Mouse (Mus musculus) MEL (cell line): ENCODE data around the gene Taar1. TPM values are rescaled to one million over a fixed set of nuclear protein-coding genes. Genes with fewer than 3 reads are reported as not detected.

Source experiments
- DNase-seq: peaks from one replicate; pipeline ENCODE4 v3.0.0; 2011; ENCODE audit warnings: low read depth, low spot score
- H3K27ac ChIP-seq: 2 replicates; pipeline ENCODE4 v1.5.1; 2012; ENCODE audit warnings: low read depth, mild to moderate bottlenecking, control low read depth, low read length, moderate library complexity; ENCODE audit not compliant: control insufficient read depth
- H3K27me3 ChIP-seq, 2 experiments: fragments of 150-350 bp in 1 of 2; sonication (generic) in 1 of 2; 2 replicates each; pipeline ENCODE4 v1.6.1; 2012; ENCODE audit warnings: low read length in 2 of 2, mild to moderate bottlenecking in 2 of 2, improper control_type of control experiment in 1 of 2, moderate library complexity in 1 of 2; ENCODE audit not compliant: insufficient read depth in 2 of 2, control insufficient read depth in 1 of 2
- H3K36me3 ChIP-seq, 2 experiments: 2 replicates each; pipeline ENCODE4 v1.6.1; 2012 to 2014; ENCODE audit warnings: low read length in 2 of 2, improper control_type of control experiment in 1 of 2, inconsistent platforms in 1 of 2, mild to moderate bottlenecking in 1 of 2; ENCODE audit not compliant: insufficient read depth in 2 of 2, control insufficient read depth in 1 of 2
- H3K4me1 ChIP-seq, 2 experiments: fragments of 150-350 bp in 1 of 2; sonication (generic) in 1 of 2; 2 replicates each; pipeline ENCODE4 v1.6.1; 2012; ENCODE audit warnings: low read length in 2 of 2, improper control_type of control experiment in 1 of 2, mild to moderate bottlenecking in 1 of 2; ENCODE audit not compliant: insufficient read depth in 2 of 2, control insufficient read depth in 1 of 2
- H3K4me3 ChIP-seq, 2 experiments: fragments of 150-350 bp in 1 of 2; sonication (generic) in 1 of 2; 2 replicates each; pipeline ENCODE4 v1.5.1; 2012; ENCODE audit warnings: low read depth in 2 of 2, low read length in 2 of 2, mild to moderate bottlenecking in 2 of 2, moderate library complexity in 2 of 2, control low read depth in 1 of 2, improper control_type of control experiment in 1 of 2; ENCODE audit not compliant: control insufficient read depth in 1 of 2, insufficient read depth in 1 of 2
- H3K79me2 ChIP-seq: 2 replicates; pipeline ENCODE4 v1.6.1; 2012; ENCODE audit warnings: mild to moderate bottlenecking, low read length, moderate library complexity; ENCODE audit not compliant: control insufficient read depth, poor library complexity, insufficient read depth
- H3K9ac ChIP-seq: 2 replicates; pipeline ENCODE4 v1.6.1; 2012; ENCODE audit warnings: low read depth, mild to moderate bottlenecking, control low read depth, low read length, moderate library complexity; ENCODE audit not compliant: control insufficient read depth, poor library complexity, severe bottlenecking
- H3K9me3 ChIP-seq: fragments of 150-350 bp; sonication (generic); replicated peaks from 2 replicates; pipeline ENCODE4 v1.6.1; 2012; ENCODE audit warnings: mild to moderate bottlenecking, low read length, improper control_type of control experiment, moderate library complexity; ENCODE audit not compliant: insufficient read depth
- CHD2 ChIP-seq: IDR thresholded peaks from 2 replicates; pipeline ENCODE4 v1.6.1; 2011; ENCODE audit warnings: low read length, improper control_type of control experiment
- CTCF ChIP-seq, 3 experiments: IDR thresholded peaks in 2 of 3; conservative IDR thresholded peaks in 1 of 3; 2 replicates each; pipeline ENCODE4 v1.5.1; 2011 to 2012; ENCODE audit warnings: low read length in 3 of 3, low read depth in 2 of 3, mild to moderate bottlenecking in 2 of 3, improper control_type of control experiment in 1 of 3, inconsistent platforms in 1 of 3, mixed read lengths in 1 of 3, moderate library complexity in 1 of 3; ENCODE audit not compliant: control insufficient read depth in 1 of 3, insufficient read depth in 1 of 3, poor library complexity in 1 of 3, severe bottlenecking in 1 of 3
- E2F4 ChIP-seq: IDR thresholded peaks from 2 replicates; pipeline ENCODE4 v1.6.1; 2011; ENCODE audit warnings: low read depth, low read length, improper control_type of control experiment, borderline replicate concordance
- EP300 ChIP-seq, 2 experiments: IDR thresholded peaks; 2 replicates each; pipeline ENCODE4 v1.6.1; 2011; ENCODE audit warnings: improper control_type of control experiment in 2 of 2, low read length in 2 of 2, low read depth in 1 of 2, mild to moderate bottlenecking in 1 of 2
- GATA1 ChIP-seq: IDR thresholded peaks from 2 replicates; pipeline ENCODE4 v1.6.1; 2011; ENCODE audit warnings: low read depth, low read length, improper control_type of control experiment
- HCFC1 ChIP-seq: IDR thresholded peaks from 2 replicates; pipeline ENCODE4 v1.6.1; 2012; ENCODE audit warnings: low read depth, mild to moderate bottlenecking, inconsistent platforms, low read length, improper control_type of control experiment, moderate library complexity
- KAT2A ChIP-seq: conservative IDR thresholded peaks from 2 replicates; pipeline ENCODE4 v1.6.1; 2012; ENCODE audit warnings: low read depth, low read length, improper control_type of control experiment, inconsistent platforms
- MAX ChIP-seq: IDR thresholded peaks from 2 replicates; pipeline ENCODE4 v1.6.1; 2011; ENCODE audit warnings: low read length, improper control_type of control experiment
- MAZ ChIP-seq: IDR thresholded peaks from 2 replicates; pipeline ENCODE4 v1.6.1; 2012; ENCODE audit warnings: low read depth, mild to moderate bottlenecking, inconsistent platforms, low read length, improper control_type of control experiment
- MEF2A ChIP-seq: IDR thresholded peaks from 2 replicates; pipeline ENCODE4 v1.6.1; 2014; ENCODE audit warnings: low read depth, mild to moderate bottlenecking, inconsistent platforms, low read length, improper control_type of control experiment; ENCODE audit not compliant: poor library complexity, insufficient replicate concordance, severe bottlenecking; ENCODE audit errors: extremely low read depth
- MXI1 ChIP-seq: IDR thresholded peaks from 2 replicates; pipeline ENCODE4 v1.6.1; 2011; ENCODE audit warnings: mild to moderate bottlenecking, low read depth, low read length, improper control_type of control experiment
- MYB ChIP-seq: IDR thresholded peaks from 2 replicates; pipeline ENCODE4 v1.6.1; 2011; ENCODE audit warnings: mild to moderate bottlenecking, low read depth, low read length, improper control_type of control experiment
- RAD21 ChIP-seq: IDR thresholded peaks from 2 replicates; pipeline ENCODE4 v1.6.1; 2011; ENCODE audit warnings: mild to moderate bottlenecking, low read depth, low read length, improper control_type of control experiment
- SMC3 ChIP-seq: IDR thresholded peaks from 2 replicates; pipeline ENCODE4 v1.6.1; 2011; ENCODE audit warnings: low read depth, low read length, improper control_type of control experiment
- TCF12 ChIP-seq: IDR thresholded peaks from 2 replicates; pipeline ENCODE4 v1.6.1; 2014; ENCODE audit warnings: low read depth, mild to moderate bottlenecking, inconsistent platforms, low read length, improper control_type of control experiment, moderate library complexity
- UBTF ChIP-seq: IDR thresholded peaks from 2 replicates; pipeline ENCODE4 v1.6.1; 2012; ENCODE audit warnings: low read depth, mild to moderate bottlenecking, inconsistent platforms, low read length, improper control_type of control experiment, moderate library complexity, borderline replicate concordance; ENCODE audit not compliant: insufficient read depth
- USF2 ChIP-seq, 2 experiments: IDR thresholded peaks; 2 replicates each; pipeline ENCODE4 v1.6.1; 2011 to 2012; ENCODE audit warnings: improper control_type of control experiment in 2 of 2, low read length in 2 of 2, borderline replicate concordance in 1 of 2, inconsistent platforms in 1 of 2, low read depth in 1 of 2, mild to moderate bottlenecking in 1 of 2; ENCODE audit not compliant: insufficient read depth in 1 of 2
- ZKSCAN1 ChIP-seq: IDR thresholded peaks from 2 replicates; pipeline ENCODE4 v1.6.1; 2012; ENCODE audit warnings: low read depth, mild to moderate bottlenecking, inconsistent platforms, low read length, improper control_type of control experiment, moderate library complexity
- ZMIZ1 ChIP-seq: IDR thresholded peaks from 2 replicates; pipeline ENCODE4 v1.6.1; 2012; ENCODE audit warnings: low read depth, mild to moderate bottlenecking, inconsistent platforms, low read length, improper control_type of control experiment, moderate library complexity
- polyA plus RNA-seq, 2 experiments: library from polyadenylated mRNA; stranded (reverse) in 1 of 2; unstranded in 1 of 2; fragments of >175 nt in 1 of 2; fragments of >200 nt in 1 of 2; gene quantifications; 2 replicates each; pipeline versions ENCODE4 v1.2.1 to v1.2.4; 2012; ENCODE audit warnings: low replicate concordance in 2 of 2, low read depth in 1 of 2; ENCODE audit not compliant: insufficient read length in 2 of 2, insufficient read depth in 1 of 2, missing spikeins in 1 of 2
- total RNA-seq: library from RNA; depleted of rRNA; stranded (reverse); fragments of 300-350 nt; gene quantifications from 2 replicates; pipeline ENCODE4 v1.2.3, GENCODE M21; 2012

Gene Taar1
- total and polyA plus RNA-seq, 3 experiments = not detected

DNA sequence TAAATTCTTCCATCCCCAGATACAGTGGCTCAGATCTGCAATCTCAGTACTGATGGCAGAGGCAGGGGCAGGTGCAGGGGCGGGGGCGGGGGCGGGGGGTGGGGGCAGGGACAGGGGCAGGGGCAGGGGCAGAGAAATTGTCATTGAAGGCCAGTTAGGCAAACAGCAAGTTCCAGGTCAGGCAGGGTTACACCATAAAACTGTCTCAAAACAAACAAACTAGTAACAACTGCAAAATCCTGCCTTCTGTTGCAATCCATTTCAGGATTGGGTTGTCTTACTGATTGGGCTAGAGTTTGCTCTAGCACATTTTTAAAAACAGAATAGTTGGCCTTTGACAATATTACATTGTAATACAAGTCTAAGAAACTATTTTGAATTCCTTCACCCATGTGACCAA lies 2.3 kb downstream of the Taar1 start:
- Histone ChIP-seq H3K27ac (no peak overlapping the region), H3K79me2 (no peaks in the 10 kb centered on the region), H3K4me3 (no peak overlapping the region), H3K36me3 (no peaks in the 10 kb centered on the region), H3K4me1 (no peaks in the 10 kb centered on the region), H3K27me3 (no peaks in the 10 kb centered on the region), H3K9me3 (no peaks in the 10 kb centered on the region), H3K9ac (no peak overlapping the region)
- no peak for DNase-seq
- TF ChIP-seq USF2 (IDR thresholded peaks at IDR 0.05; ENCODE audit: borderline replicate concordance in 1 of 2, insufficient read depth in 1 of 2, low read depth in 1 of 2, low read length in 2 of 2) = no peak
- no peak for TF ChIP-seq MEF2A
- TF ChIP-seq CHD2 = no peak
- TF ChIP-seq MAZ = no peak
- no peak for TF ChIP-seq ZMIZ1
- no peak for TF ChIP-seq TCF12
- no peak for TF ChIP-seq KAT2A
- no peak for TF ChIP-seq UBTF
- TF ChIP-seq ZKSCAN1 = no peak
- TF ChIP-seq MYB = no peak
- TF ChIP-seq MAX = no peak
- no peak for TF ChIP-seq MXI1
- no peak for TF ChIP-seq RAD21
- TF ChIP-seq HCFC1 = no peak
- TF ChIP-seq GATA1 = no peak
- TF ChIP-seq CTCF (IDR thresholded peaks at IDR 0.05 in 2 of 3, conservative IDR thresholded peaks at IDR 0.05 in 1 of 3; ENCODE audit: control insufficient read depth in 1 of 3, insufficient read depth in 1 of 3, low read depth in 2 of 3, low read length in 3 of 3, poor library complexity in 1 of 3, severe bottlenecking in 1 of 3) = no peak
- no peak for TF ChIP-seq E2F4

GRCm38 (mm10) chr10:23923941-23924340 lies 3.8 kb downstream of the Taar1 start:
- Histone ChIP-seq H3K9me3 (no peaks in the 10 kb centered on the region), H3K4me1 (no peaks in the 10 kb centered on the region)
- no peak for TF ChIP-seq EP300 (IDR thresholded peaks at IDR 0.05; ENCODE audit: low read depth in 1 of 2, low read length in 2 of 2)
- TF ChIP-seq SMC3 = no peak
- no peak for TF ChIP-seq HCFC1
- TF ChIP-seq, all 39 proteins: peak for 0
- DNase-seq = no peak
- Histone ChIP-seq H3K36me3 (no peaks in the 10 kb centered on the region), H3K9ac (no peak overlapping the region), H3K27ac (no peak overlapping the region), H3K27me3 (no peaks in the 10 kb centered on the region), H3K79me2 (no peaks in the 10 kb centered on the region), H3K4me3 (no peak overlapping the region)
